Mouse (Mus musculus) ES-Bruce4 (cell line): Measurements from ENCODE around the gene BC034090. TPM values are rescaled to one million over a fixed set of nuclear protein-coding genes. Genes with fewer than 3 reads are reported as not detected.

Source experiments
- H3K27ac ChIP-seq: 2 replicates; pipeline ENCODE4 v1.5.1; 2012; ENCODE audit warnings: low read length, inconsistent platforms; ENCODE audit not compliant: insufficient read depth
- H3K27me3 ChIP-seq: 2 replicates; pipeline ENCODE4 v1.6.1; 2012; ENCODE audit warnings: mild to moderate bottlenecking, low read length, inconsistent platforms; ENCODE audit not compliant: control insufficient read depth, poor library complexity, insufficient read depth, severe bottlenecking
- H3K36me3 ChIP-seq: 2 replicates; pipeline ENCODE4 v1.6.1; 2012; ENCODE audit warnings: inconsistent platforms, mild to moderate bottlenecking, low read length, moderate library complexity; ENCODE audit not compliant: control insufficient read depth, poor library complexity, insufficient read depth, severe bottlenecking
- H3K4me1 ChIP-seq: one replicate; pipeline ENCODE4 v1.8.1; 2011; ENCODE audit warnings: low read length; ENCODE audit not compliant: control insufficient read depth, insufficient read depth
- H3K4me3 ChIP-seq: 2 replicates; pipeline ENCODE4 v1.5.1; 2011; ENCODE audit warnings: low read depth, mild to moderate bottlenecking, low read length
- H3K9ac ChIP-seq: 2 replicates; pipeline ENCODE4 v1.6.1; 2012; ENCODE audit warnings: low read depth, mild to moderate bottlenecking, inconsistent platforms; ENCODE audit not compliant: poor library complexity, severe bottlenecking
- H3K9me3 ChIP-seq: replicated peaks from 2 replicates; pipeline ENCODE4 v1.6.1; 2012; ENCODE audit warnings: mild to moderate bottlenecking, low read length, inconsistent platforms; ENCODE audit not compliant: control insufficient read depth, poor library complexity, insufficient read depth, severe bottlenecking
- CTCF ChIP-seq: IDR thresholded peaks from one replicate; pipeline ENCODE4 v1.8.1; 2011; ENCODE audit warnings: low read depth, low read length
- EP300 ChIP-seq: IDR thresholded peaks from 2 replicates; pipeline ENCODE4 v1.6.1; 2011; ENCODE audit warnings: low read depth, low read length; ENCODE audit not compliant: insufficient read depth
- POLR2A ChIP-seq: IDR thresholded peaks from one replicate; pipeline ENCODE4 v1.8.1; 2011; ENCODE audit warnings: low read length; ENCODE audit not compliant: insufficient read depth
- polyA plus RNA-seq: library from polyadenylated mRNA; stranded (reverse); fragments of >200 nt; gene quantifications from 2 replicates; pipeline ENCODE4 v1.2.4, GENCODE M21; 2011; ENCODE audit warnings: low read depth; ENCODE audit not compliant: missing spikeins, insufficient read depth, insufficient read length

BC034090 gene
- polyA plus RNA-seq, 1 experiment, result 8.4 TPM

GRCm38 (mm10) chr1:155216313-155216712, 27.9 kb downstream of the BC034090 start:
- Histone ChIP-seq H3K9ac (no peak overlapping the region), H3K4me3 (no peak overlapping the region), H3K4me1 (no peaks in the 10 kb centered on the region), H3K27me3 (no peaks in the 10 kb centered on the region), H3K27ac (no peak overlapping the region), H3K36me3 (no peaks in the 10 kb centered on the region), H3K9me3 (no peaks in the 10 kb centered on the region)
- TF ChIP-seq POLR2A, result no peak
- no peak for TF ChIP-seq EP300
- no peak for TF ChIP-seq CTCF

- H3K4me1 ChIP-seq, result no peaks in the 10 kb centered on the region
- H3K4me3 ChIP-seq, result no peak overlapping the region
- H3K36me3 ChIP-seq, result no peaks in the 10 kb centered on the region
- H3K9me3 ChIP-seq, result no peaks in the 10 kb centered on the region
- H3K27me3 ChIP-seq, result no peaks in the 10 kb centered on the region
- TF ChIP-seq POLR2A (no peak), CTCF (no peak), EP300 (no peak)
- no peak overlapping the region for H3K27ac ChIP-seq
- no peak overlapping the region for H3K9ac ChIP-seq
These were observed 29.0 kb downstream of the BC034090 start for GRCm38 (mm10) chr1:155215066-155215764.

GRCm38 (mm10) chr1:155213912-155214311, 30.3 kb downstream of the BC034090 start:
- Histone ChIP-seq H3K9me3 (no peaks in the 10 kb centered on the region), H3K4me1 (no peaks in the 10 kb centered on the region), H3K36me3 (no peaks in the 10 kb centered on the region), H3K27ac (no peak overlapping the region), H3K9ac (no peak overlapping the region), H3K4me3 (no peak overlapping the region), H3K27me3 (no peaks in the 10 kb centered on the region)
- TF ChIP-seq EP300 (no peak), CTCF (no peak), POLR2A (no peak)

- Histone ChIP-seq H3K9ac (no peak overlapping the region), H3K27me3 (no peaks in the 10 kb centered on the region), H3K27ac (no peak overlapping the region), H3K4me3 (no peak overlapping the region), H3K9me3 (no peaks in the 10 kb centered on the region), H3K36me3 (no peaks in the 10 kb centered on the region), H3K4me1 (no peaks in the 10 kb centered on the region)
- no peak for TF ChIP-seq EP300
- TF ChIP-seq POLR2A, result no peak
- no peak for TF ChIP-seq CTCF
These were observed 31.1 kb downstream of the BC034090 start for GRCm38 (mm10) chr1:155212936-155213774.

GRCm38 (mm10) chr1:155212493-155212892, 31.8 kb downstream of the BC034090 start:
- no peaks in the 10 kb centered on the region for H3K36me3 ChIP-seq
- H3K9ac ChIP-seq, result no peak overlapping the region
- H3K27ac ChIP-seq, result no peak overlapping the region
- no peaks in the 10 kb centered on the region for H3K9me3 ChIP-seq
- no peak for TF ChIP-seq EP300
- no peak for TF ChIP-seq CTCF
- no peak for TF ChIP-seq POLR2A
- no peaks in the 10 kb centered on the region for H3K4me1 ChIP-seq
- H3K27me3 ChIP-seq, result no peaks in the 10 kb centered on the region
- H3K4me3 ChIP-seq, result no peak overlapping the region

- TF ChIP-seq EP300 (no peak), POLR2A (no peak), CTCF (no peak)
- H3K36me3 ChIP-seq, result no peaks in the 10 kb centered on the region
- no peak overlapping the region for H3K27ac ChIP-seq
- H3K4me3 ChIP-seq, result no peak overlapping the region
- H3K4me1 ChIP-seq, result no peaks in the 10 kb centered on the region
- H3K27me3 ChIP-seq, result no peaks in the 10 kb centered on the region
- H3K9me3 ChIP-seq, result no peaks in the 10 kb centered on the region
- H3K9ac ChIP-seq, result no peak overlapping the region
These were observed 32.2 kb downstream of the BC034090 start for GRCm38 (mm10) chr1:155212081-155212480.
